Mouse (Mus musculus): Measurements from ENCODE around the gene Coro1c. TPM values are rescaled to one million over a fixed set of nuclear protein-coding genes. Genes with fewer than 3 reads are reported as not detected.
A peak's percentile ranks its signal among the peaks of the same experiment; 100 is the strongest.

Gene Coro1c
- total RNA-seq, 2 experiments from 2014 or later = 86.9 to 99.4 TPM

DNA sequence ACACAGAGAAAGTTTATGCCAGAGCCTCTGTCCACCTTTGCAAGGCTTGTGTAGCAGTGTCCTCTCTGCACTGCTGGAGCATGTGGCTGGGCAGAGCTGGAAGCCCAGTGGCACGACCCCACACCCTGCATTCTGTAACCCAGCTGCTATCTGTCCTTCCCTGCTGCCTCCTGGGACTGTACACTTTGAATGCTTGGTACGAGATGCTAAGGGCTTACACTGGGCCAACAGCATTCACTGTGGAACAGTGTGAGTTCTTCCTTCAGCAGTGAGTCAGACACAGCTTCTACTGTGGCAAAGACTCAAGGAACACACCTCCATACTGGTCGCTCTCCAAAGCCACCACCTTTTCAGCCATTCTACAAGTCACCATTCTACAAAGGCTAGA is 25.2 kb downstream of the Coro1c start:
- DNase-seq = no peak

DNA sequence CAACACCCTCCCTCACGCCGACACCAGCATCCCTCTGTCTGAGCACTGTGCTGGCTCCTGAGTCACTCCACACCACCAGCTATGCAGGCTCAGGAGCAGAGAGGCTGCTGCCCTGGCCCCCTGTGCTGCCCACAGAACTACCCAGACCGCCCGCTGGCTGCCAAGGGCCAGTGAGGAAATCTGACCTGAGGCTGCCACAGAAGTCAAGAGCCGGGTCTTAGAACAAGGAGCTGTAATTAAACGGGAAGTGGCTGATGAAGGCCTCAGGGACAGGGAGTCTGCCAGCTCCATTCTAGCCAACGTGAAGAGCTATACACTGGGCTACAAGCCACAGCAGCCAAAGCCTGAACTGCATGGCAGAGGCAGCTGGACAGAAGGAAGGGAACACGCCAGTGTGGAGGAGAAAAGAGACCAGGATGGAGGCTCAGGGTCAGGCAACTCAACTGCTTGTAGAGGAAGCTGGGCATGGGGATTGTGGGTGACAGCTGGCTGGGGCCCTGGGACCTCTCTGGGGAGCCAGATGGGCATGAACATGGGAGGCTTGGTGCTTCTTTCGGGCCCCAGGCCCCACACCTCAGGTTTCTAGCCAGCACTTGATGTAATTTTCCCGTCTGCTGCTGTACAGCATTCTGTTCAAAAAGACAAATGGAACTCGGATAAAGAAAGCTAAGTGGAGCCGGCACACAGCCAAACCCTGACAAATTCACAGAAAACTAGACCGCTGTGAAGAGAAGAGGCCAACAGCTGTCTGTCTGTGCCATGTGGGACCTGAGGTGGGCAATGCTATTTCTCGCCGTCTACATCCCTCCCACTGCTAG is 25.8 kb downstream of the Coro1c start:
- peak; percentile 41 to 48 for DNase-seq

DNA sequence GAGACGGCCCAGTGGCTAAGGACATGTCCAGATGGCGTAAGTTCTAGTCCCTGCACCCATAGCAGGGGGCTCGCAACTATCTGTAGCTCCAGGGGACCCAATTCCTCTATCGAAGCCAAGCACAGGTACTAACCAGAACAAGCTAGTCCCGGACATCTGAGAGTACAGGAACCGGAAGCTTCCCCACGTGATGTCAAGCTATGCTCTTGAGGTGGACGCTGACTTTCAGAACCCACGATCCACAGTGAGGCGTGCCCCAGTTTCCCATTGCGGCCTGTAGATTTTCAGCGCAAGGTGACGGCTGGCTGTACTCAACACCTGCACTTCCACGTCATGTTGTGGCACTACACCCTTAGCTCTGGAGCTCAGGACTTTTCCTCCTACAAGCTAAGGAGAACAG is 27.4 kb downstream of the Coro1c start:
- no peak for DNase-seq

DNA sequence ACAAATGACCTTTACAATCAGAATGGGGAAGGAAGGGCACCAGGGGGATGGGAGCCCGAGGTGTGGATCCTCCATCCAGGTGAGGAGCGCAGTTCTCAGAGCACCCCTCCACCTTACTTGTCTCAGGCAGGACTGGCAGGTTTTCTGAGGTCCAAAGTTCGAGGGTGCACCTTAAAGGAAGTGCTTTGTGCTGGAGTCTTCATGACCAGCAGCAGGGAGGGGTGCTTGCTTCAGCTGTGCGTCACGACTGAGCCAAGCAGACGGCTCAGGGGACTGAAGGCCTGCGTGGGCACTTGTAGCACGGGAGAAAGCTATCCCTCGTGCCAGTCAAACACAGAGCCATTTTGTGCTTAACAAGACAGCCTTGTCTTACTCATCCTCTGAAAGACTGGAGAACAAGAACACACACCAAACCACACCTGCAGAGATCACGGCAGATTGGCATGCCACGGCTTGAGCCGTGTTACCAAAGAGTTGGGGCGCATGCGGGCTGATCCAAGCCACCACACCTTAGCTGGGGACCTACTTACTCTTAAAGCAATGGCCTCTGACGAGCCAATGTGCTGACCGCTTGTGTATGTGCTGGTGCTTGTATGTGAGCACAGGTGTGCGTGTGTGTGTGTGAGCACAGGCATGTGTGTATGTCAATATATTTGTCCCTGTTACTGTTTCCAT is 29.5 kb downstream of the Coro1c start:
- DNase-seq = no peak

DNA sequence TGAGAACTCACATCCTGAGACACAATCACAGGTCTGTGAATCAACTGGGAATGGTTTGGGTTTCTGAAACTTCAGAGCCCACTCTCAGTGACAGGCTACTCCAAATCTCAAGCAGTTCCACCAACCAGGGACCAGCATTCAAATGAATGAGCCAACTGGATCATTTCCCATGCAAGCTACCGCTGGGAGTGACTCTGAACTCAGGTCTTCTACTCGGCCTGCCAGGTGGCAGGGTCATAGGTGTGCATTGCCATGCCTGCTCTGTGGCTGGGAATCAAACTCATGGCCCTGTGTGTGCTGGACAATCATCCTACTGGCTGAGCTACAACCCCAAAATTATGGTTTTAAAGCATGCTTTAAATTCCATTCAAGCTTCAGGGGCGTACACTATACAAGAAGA is 31.0 kb downstream of the Coro1c start:
- DNase-seq = no peak

DNA sequence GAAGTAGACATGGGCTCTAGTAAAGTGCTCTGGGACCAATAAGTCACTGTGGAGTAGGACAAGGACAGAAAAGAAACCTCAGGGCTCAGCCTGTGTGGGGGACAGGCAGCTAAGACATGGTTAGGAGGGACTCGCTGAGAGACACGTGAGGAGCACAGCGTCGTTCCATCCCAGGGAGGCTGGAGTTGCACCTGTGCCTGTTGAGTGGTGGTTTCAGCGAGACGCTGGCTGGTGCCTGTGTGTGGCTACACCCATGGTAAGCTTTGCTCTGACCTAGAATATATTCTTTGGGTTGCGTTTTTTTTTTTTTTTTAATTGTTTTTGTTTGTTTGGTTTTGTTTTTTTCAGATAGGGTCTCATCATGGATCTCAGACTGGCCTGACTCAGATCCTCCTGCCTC is 32.4 kb downstream of the Coro1c start:
- no peak for DNase-seq

DNA sequence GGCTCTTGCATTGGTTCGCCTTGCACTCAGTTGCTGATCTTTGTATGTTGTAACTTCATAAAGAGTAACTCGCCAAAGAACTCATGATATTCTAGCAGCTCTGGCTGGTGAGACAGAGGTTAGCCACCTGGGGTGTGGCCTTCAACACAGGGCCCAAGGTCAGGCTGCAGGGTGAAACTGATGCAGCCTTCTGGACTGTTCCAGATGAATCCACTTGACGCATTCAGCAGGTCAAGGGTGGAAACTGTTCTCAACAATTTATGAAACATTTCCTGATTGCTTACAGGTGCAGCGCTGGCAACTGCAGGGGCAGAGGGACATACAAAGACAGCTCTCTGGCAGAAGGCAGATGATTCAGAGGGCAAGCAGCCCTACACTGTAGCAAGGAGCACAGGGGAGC is 32.9 kb downstream of the Coro1c start:
- DNase-seq = no peak

DNA sequence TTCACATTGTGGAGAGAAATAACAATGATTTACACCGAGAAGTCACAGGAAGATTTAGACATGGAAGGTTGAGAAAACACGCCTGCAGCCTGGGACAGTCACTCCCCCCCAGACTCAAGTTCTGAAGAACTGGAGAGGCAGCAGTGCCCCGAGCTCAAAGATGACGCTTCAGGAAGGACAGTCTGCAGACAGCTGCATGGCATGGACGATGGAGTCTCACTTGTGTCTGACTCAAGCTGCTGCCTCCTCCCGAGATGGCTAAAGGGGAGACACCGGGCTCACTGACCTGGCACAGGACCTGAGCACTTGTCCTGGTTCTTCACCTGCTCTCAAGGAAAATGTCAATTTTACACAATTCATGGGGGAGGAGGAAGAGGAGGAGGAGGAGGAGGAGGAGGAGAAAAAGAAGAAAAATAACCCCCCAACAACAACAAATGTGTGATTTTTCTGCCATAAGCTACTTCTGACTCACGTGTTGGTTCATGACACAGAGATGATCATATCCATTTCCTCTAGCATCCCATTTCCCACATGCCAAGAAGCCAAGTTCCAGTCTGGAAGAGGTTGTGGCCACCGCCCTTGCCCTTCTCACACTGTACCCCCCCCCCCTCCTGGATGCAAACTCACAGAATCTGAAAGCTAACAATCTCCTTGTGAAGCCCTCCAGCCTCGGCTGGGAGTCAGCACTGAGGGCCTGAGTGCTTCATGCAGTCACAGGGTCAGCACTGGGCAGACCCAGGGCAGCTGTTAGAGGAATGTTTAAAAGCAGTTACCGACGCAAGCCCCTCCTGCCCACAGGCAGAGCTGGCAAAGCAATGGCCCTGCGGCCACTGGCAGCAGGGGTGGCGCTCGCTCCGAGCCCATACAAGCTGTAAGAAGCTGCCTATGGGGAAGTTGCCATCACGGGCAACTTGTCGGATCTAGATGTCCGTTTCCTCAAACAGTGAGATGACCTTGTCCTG is 34.2 kb downstream of the Coro1c start:
- no peak for DNase-seq

DNA sequence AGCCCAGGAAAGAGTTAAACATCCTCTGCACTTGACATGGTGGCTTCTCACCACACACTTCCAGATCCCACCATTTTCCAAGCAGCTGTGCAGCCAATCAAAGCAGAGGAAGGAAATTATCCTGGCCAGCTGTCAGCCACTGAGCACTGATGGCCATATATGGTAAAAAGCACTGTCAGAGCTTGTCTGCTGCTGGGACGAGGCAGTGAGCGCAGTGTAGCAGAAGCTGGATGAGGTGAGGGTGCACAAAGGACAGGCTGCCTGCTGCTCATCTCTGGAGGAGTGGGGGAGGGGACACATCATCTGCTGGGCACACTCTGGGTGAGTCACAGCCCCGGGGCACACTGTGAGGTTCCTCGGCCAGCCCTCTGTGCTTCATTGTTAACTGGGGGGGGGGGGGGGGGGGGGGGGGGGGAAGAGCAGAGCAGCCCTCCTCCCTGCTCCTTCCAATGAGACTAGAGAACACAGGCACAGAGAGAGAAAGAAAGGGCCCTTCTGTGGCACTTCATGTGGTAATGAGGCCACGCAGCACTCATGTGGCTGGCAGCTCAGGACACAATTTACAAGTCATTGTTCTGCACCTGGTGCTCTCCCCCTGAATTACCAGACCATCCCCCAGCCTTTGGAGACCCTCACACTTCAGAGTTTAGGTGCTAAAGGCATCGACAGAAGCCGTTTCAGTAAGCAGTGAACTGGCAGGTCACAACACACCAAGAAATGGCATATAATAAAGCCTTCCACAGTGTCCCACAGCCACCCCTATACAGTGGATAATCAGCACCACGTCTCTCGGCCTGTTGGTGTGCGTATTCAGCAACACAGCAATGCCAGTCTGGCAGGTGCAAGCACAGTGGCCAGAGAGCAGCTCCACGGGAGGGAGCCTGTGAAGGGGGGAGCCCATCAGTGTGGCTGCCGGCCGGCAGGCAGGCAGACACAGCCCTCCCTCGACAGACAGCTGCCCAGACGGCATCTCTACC is 35.3 kb downstream of the Coro1c start:
- DNase-seq = peak; percentile 60 to 66

DNA sequence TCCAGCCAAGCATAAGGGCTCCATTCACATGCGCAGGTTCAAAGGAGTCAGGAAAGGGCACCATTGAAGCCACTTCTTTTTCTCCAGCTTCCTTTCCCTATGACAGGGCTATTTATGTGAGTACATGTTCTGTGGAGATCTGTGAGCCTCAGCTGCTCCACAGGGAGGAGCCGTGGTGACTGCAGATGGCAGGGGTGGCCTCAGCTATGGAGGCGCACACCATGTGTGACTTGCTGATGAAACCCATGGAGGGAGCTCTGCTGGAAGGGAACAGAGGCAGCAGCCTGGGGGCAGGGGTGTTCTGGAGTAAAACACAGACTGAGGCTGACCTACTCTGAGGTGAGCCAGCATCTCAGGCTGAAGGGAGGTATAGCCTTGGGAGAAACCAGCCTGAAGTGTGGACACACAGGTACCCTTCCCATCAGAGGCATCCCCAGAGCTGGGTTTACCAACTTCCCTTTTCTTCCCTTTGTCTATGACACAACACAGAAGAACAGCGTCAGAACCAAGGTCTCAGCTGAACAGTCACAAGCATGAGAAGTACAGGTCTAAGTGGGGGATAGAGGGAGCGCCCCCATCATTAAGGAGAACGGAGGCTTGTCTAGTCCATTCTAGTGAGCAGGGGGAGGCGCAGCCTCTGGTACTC is 36.5 kb downstream of the Coro1c start:
- peak; percentile 66 to 75 for DNase-seq

DNA sequence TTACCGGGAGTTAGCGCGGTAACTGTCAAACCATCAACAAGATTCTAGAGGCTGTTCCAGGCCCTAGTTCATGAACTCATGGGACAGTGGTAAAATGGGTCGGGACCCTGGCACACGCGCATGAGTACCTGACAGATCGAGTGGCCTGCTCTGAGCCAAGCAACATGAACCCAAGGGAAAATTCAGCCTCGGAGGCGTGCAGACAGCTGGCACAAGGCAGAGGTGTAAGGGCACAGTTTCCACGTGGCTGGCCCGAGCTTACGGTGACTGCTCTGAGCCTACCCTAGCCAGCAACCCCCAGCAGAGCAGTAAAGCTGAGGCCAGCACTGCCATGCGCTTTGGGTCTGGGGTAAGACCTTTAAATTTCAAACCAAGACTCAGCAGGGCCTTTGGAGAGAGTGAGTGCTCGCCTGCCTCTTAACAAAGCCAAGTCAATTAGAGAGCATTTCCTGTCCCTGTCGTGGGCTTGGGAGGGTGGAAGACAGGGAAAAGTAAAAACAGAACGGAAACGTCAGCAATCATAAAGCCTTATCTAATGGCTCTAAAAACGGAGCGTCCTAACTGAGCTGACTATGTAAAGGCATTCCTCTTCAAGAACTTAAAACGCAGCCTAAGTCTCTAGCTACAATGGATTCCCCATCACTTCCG is 38.0 kb downstream of the Coro1c start:
- DNase-seq = no peak

DNA sequence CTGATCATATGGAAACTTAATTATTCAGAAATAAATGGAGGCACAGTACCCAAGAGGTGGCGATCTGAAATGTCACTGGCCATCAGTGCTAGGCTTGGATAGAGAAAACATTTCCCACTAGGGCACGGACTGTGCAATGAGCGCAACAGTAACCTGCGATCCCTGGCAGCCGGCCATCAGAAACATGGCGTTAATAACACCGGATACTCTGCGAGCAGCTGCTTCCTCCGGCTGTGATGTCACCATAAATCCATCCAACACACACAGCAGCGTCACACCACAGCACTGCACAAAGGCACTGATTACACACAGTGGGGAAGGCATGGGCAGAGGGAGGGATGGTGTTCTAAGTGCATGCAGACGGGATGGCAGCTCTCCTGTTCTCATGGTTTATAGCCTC is 39.4 kb downstream of the Coro1c start:
- no peak for DNase-seq

DNA sequence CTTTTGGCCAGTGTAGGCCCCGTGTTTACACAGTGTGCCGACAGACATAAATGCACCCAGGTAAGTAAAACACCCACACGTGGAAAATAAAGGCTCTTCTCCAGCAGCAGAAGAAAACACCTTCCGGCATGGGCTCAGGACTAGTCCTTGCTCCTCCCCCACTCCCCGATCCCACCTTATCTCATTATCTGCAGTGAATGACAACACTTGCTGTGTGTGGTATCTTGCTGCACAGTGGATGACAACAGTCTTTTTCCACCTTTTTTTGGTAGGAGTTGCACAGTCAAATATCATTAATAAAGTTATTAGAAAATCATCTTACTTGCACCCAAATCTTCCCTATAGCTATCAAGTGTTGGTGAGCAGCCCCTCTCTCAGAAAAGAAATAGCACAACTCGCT is 43.6 kb downstream of the Coro1c start:
- DNase-seq = no peak

DNA sequence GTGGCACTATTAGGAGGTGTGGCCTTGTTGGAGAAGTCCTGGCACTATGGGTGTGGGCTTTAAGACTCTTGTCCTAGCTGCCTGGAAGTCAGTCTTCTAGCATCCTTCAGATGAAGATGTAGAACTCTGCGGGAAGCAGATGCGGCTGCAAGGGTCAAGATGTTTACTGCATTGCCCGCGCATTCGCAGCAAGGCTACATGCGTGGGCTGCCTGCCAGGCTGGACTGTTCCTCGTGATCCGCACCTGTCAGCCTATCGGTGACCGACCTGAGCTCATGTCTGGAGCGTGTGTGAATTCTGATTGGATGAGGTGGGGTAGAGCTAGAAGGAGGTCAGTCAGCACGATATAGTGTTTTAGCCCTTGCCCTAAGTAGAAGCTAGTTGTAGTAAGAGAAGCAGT is 44.6 kb downstream of the Coro1c start:
- no peak for DNase-seq

DNA sequence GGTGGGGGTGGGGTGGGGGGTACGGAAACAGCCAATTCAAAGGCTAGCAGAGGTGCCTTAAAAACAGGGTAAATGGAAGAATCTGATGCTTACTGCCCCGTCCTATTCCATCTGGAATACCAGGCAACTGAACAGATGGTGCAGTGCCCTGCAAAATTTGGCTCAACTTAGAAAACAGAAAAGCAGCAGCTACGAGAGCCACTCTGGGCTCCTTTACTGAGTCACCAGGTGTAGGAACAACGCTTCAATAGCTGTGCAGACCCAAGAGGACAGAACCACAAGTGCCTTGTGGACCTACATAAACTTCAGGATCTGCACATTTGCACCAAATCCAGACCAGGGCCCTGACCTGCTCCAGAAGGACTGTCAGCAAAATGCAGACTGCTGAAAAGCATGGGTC is 46.1 kb downstream of the Coro1c start:
- DNase-seq = no peak

DNA sequence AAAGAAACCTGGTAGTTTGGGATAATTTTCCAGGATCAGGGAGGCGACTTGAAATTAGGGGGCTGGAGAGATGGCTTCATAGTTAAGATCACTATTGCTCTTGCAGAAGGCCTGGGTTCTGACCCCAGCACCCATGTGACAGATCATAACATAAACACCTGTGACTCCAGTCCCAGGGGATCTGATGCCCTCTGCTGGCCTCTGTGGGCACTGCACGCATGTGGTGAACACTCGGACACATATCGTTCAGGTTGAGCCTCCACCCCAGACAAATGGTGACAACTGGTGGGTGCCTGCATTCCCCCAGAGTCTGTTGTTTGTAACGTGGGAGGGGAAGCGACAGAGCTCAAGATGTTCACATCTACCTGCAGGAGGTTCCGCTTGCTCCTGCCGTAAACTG is 47.3 kb downstream of the Coro1c start:
- DNase-seq = no peak

DNA sequence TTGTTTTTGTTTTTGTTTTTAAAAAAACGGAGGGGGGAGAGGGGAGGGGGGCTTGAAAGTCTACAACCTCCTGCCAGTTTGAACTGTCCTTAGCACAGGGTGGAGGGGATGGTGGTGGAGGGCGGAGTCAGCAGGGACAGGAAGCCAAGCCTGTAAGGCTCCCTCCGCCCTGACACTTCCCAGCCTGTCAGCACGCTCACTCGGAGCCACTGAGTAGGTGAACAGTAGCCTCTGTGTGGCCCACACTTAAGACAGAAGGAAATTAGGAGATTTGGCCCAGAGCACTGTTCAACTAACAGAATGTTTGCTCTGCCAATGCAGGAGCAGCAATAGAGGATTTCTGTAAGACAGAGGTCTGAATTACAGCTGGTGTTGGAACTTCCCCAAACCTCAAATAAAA is 49.6 kb downstream of the Coro1c start:
- DNase-seq = no peak

DNA sequence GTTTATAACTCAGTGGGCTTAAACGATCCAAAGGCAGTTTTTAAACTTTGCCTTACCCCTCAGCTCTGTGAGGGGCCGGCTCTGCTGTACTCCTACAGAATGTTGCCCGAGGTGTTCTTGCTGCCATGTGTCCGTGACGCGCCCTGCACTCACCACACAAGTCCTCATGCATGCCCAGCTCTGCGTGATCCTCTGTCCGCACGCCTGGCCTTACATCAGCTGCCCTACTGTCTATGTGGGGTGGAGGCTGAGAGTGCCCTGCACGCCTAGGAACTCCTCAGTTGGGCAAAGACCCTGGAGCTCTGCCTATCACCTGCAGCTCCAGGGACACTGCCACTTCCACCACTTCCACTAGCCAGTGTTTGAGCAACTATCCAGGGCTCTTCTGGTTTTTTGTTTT is 50.0 kb downstream of the Coro1c start:
- DNase-seq = no peak

DNA sequence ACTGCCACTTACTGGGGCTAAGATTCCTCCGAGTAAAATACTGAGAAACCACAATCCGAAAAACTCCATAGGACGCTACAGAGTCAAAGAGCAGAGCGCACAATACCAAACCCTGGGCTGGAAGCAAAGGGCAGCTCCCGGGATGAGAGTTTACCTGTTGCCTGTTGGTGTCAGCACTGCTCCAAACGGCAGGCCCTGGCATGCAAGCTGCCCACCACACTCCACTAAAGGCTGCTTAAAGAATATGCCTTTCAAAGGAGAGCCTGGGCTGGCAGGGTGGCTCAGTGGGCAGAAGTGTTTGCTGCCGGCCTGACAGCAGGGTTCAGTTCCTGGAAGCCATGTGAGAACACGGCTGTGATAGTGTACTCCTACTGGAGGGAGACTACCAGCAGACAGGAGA is 50.9 kb downstream of the Coro1c start:
- no peak for DNase-seq

DNA sequence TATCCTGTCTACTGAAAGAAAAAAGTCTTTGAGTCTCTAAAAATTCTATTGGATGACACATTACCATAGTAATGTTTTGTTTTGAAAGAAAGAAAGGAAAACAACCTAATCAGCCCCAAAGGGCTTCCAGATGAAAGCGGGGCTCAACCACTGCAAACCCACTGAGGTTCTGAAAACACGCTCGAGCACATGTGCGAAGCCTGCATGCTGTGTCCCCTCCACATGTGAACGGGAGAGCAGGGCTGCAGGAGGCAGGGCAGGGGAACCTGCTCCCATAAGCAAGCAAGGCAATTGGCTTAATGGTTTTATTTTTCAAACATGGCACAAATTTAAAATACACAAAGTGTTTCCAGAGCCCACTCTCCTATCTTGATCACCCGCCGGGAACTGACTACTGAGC is 51.9 kb downstream of the Coro1c start:
- DNase-seq = no peak

DNA sequence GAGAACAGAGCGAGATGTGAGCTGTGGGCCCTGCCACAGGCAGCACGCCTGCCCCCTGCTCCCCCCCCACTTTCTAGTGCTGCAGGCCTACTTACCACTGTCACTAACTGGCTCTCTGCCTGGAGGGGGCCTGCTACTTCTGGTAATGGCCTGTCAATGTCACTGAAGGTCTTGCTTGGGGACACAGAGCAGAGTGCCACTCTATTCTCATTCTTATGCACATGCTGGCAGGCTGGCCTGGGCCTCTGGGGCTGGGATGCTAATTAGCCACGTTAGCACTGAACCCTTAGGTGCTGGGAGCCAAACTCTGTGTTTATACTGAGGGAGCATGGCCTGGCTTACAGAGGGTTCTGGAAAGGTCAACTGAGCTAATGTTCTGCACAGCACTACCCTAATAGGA is 52.9 kb downstream of the Coro1c start:
- DNase-seq = no peak

All from layer of hippocampus, postnatal 36 days (tissue).